In genomic region chr16:38452442-38453202, GRCm38 (mm10) we compare ENCODE assay signal across 8 mouse cellular contexts. TPM values are rescaled to one million over a fixed set of nuclear protein-coding genes. Genes with fewer than 3 reads are reported as not detected.
A peak's percentile ranks its signal among the peaks of the same experiment; 100 is the strongest.
DNase-seq lines count a peak whose midpoint lies in the region; ATAC-seq lines count a peak whose summit lies in the region.

Adprh (minus strand) TSS chr16:38452703.

- peaks cover 10% of the 10 kb centered on the region for H3K36me3 ChIP-seq in hindbrain, embryonic 16.5 days (ENCODE audit: control insufficient read depth, insufficient read depth, low read length)
- peaks cover 28% of the 10 kb centered on the region for H3K36me3 ChIP-seq in macrophage (ENCODE audit: inconsistent target)

- peaks cover 9% of the 10 kb centered on the region for H3K4me1 ChIP-seq in hindbrain, embryonic 16.5 days (ENCODE audit: control insufficient read depth, insufficient read depth, low read depth, low read length)

- no peaks in the 10 kb centered on the region for H3K9me3 ChIP-seq in hindbrain, embryonic 16.5 days (ENCODE audit: control insufficient read depth, low read length)

- DNase-seq in R1 (ENCODE audit: low read depth, low spot score): peak; percentile 71
- DNase-seq in cerebellum, postnatal 36 days: peak; percentile 88 to 92
- DNase-seq in gastrocnemius, adult 18-20 months (ENCODE audit: low spot score): peak; percentile 95
- DNase-seq in left cerebral cortex, adult 18-20 months (ENCODE audit: low spot score in 2 of 2): peak; percentile 88 to 92
- peak; percentile 94 for DNase-seq in right cerebral cortex, adult 18-20 months
- DNase-seq in urinary bladder, postnatal 10 days (ENCODE audit: low spot score): peak; percentile 82

- H3K79me2 ChIP-seq in macrophage (ENCODE audit: inconsistent target): peaks cover 38% of the 10 kb centered on the region

- H3K9ac ChIP-seq in hindbrain, embryonic 16.5 days (ENCODE audit: low read depth, low read length): peak within 1 kb of the TSS; percentile 94

- no peaks in the 10 kb centered on the region for H3K27me3 ChIP-seq in hindbrain, embryonic 16.5 days (replicated peaks; ENCODE audit: control insufficient read depth, insufficient read depth, low read length)

- H3K27ac ChIP-seq in hindbrain, embryonic 16.5 days (ENCODE audit: low read depth, low read length): peak within 1 kb of the TSS; percentile 88
- H3K27ac ChIP-seq in macrophage: peak within 1 kb of the TSS; percentile 80

- peak; percentile 99 for ATAC-seq in hindbrain, embryonic 16.5 days

- under 1% methylated on average over 45 of the region's 61 CpGs for WGBS in hindbrain, embryonic 16.5 days
- 2% methylated on average over 61 of the region's 61 CpGs for WGBS in macrophage (ENCODE audit: missing documents)

- peak within 1 kb of the TSS; percentile 87 for H3K4me2 ChIP-seq in hindbrain, embryonic 16.5 days (ENCODE audit: low read length)

- peak within 1 kb of the TSS; percentile 76 for H3K4me3 ChIP-seq in hindbrain, embryonic 16.5 days (ENCODE audit: low read length)
- H3K4me3 ChIP-seq in macrophage (ENCODE audit: inconsistent target): peak within 1 kb of the TSS; percentile 88

RNA-seq across cellular contexts. Expression of gene Adprh, which starts in this region (rescaled TPM):
- total RNA-seq in gastrocnemius, adult 18-20 months (2021): 10 to 100 TPM; 16.4 to 18.1 TPM
- polyA plus RNA-seq in hindbrain, embryonic 16.5 days (2015; fragmentation: Nextera tagmentation; extraction: Ambion mirVana): 159 and 165 TPM in 2 replicates
- 10 to 100 TPM; 61.6 to 63.2 TPM for total RNA-seq in left cerebral cortex, adult 18-20 months (2021)
- 10 to 100 TPM in 25 of 26 experiments, 1 to 10 TPM in 1; 9.4 to 23.4 (median 14.9) TPM for total RNA-seq in macrophage (2018; cell fraction: chromatin; rRNA removed)
- total RNA-seq in macrophage (2018; cell fraction: cytosol; rRNA removed): 10 to 100 TPM; 32.4 to 51.8 (median 39.2) TPM
- 10 to 100 TPM; 16.6 to 51.0 (median 30.7) TPM for total RNA-seq in macrophage (2018; cell fraction: nucleus; rRNA removed)
- 22.0 to 44.8 TPM (median 35.9 TPM) in 3 replicates for polyA plus RNA-seq in macrophage (2018)

Comparison
In these comparisons a context has a peak if more than half of its experiments do, and no peak if none do; other contexts are left out.
1. Peak in every context shown above with its lines: DNase-seq, ATAC-seq, H3K4me3 ChIP-seq and H3K27ac ChIP-seq.